Mouse (Mus musculus) lung, adult 2 months (tissue): ENCODE results near the gene Cfap77. TPM values are rescaled to one million over a fixed set of nuclear protein-coding genes. Genes with fewer than 3 reads are reported as not detected.
"Not testable (repeated sequence)": the region's sequence is repeated elsewhere in the genome, so short reads cannot be mapped to it uniquely, and the experiment has no call there.

ENCODE experiments used
- DNase-seq: peaks from one replicate; pipeline ENCODE4 v3.0.0; 2022
- H3K4me1 ChIP-seq: fragments of 200-500 bp; 2 replicates; pipeline ENCODE4 v1.6.1; 2011; ENCODE audit warnings: low read length; ENCODE audit not compliant: control insufficient read depth, insufficient read depth
- H3K4me3 ChIP-seq: fragments of 200-500 bp; replicated peaks from 2 replicates; pipeline ENCODE3; 2011; ENCODE audit warnings: low read depth, mild to moderate bottlenecking, control low read depth, low read length; ENCODE audit errors: extremely low read depth
- CTCF ChIP-seq: fragments of 200-500 bp; IDR thresholded peaks from 2 replicates; pipeline ENCODE4 v1.5.1; 2011; ENCODE audit warnings: mild to moderate bottlenecking, low read length, control low read depth; ENCODE audit not compliant: insufficient read depth
- POLR2A ChIP-seq: fragments of 200-500 bp; IDR thresholded peaks from 2 replicates; pipeline ENCODE4 v1.6.1; 2011; ENCODE audit warnings: low read depth, mild to moderate bottlenecking, control low read depth, low read length, borderline replicate concordance; ENCODE audit errors: extremely low read depth
- WGBS: fragments of 180-500 bp; shearing (Covaris S2); methylation state at CpG from one replicate; pipeline ENCODE4 v1.1.7; 2018; 5-methylcytosine and 5-hydroxymethylcytosine counted together
- polyA plus RNA-seq: library from polyadenylated mRNA; depleted of rRNA; stranded (reverse); fragments of >200 nt; gene quantifications from 2 replicates; pipeline ENCODE4 v1.2.3, GENCODE M21; 2012; rRNA removed

The Cfap77 gene
- polyA plus RNA-seq = 4.0 and 4.6 TPM in 2 replicates

- Histone ChIP-seq H3K4me3 (peak within 1 kb of the TSS; percentile 91), H3K4me1 (peaks cover 13% of the 10 kb centered on the region)
- no peak for TF ChIP-seq POLR2A
- no peak for TF ChIP-seq CTCF
- peak; percentile 69 for DNase-seq
- under 1% methylated on average over 25 of the region's 25 CpGs for WGBS
Observed at GRCm38 (mm10) chr2:29054991-29055390, at the start of gene Cfap77. Gene Cfap77, minus strand, starts transcription at chr2:29055066.

DNA sequence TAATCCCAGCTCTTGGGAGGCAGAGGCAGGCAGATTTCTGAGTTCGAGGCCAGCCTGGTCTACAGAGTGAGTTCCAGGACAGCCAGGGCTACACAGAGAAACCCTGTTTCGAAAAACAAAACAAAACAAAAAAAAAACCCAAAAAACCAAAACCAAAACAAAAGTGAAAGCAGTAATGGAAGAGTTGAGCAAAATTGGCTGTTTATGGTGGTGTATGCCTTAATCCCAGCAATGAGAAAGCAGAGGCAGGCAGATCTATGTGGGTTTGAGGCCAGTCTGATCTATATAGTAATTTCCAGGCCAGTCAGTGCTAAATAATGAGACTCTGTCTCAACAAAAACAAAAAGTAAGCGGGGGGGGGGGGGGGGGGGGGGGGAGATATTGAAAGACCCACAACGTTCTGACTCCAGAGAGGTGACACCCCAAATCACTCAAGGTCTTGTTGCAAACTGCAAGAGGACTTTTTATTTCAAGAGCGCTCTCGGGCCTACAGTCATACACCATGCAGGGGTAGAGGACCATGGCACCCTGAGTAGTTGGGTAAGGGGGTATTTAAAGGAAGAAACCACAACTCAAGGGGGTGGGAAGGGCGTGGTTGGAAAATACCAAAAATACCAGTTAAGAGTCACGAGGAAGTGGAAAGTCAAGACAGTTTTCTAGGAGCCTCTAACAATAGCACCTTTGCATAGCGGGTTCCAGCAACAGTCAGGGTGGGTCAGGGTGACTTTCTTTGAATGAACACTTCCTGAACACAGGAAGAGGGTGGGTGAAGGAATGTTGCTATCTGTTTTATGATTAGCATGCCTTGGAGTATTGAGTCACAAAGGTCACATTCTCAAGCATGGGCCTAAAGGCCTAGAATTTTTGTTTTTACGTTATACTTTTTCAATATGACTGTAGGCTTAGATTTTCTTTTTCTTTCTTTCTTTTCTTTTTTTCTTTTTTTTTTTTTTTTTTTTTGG, 47.8 kb upstream of the Cfap77 start:
- not testable (repeated sequence) for H3K4me3 ChIP-seq, DNase-seq, H3K4me1 ChIP-seq
- WGBS = 60% methylated on average over 10 of the region's 10 CpGs

GRCm38 (mm10) chr2:29100822-29101534, 46.1 kb upstream of the Cfap77 start:
- peak; percentile 17 for DNase-seq
- Histone ChIP-seq H3K4me3 (peak overlapping the region; percentile 36), H3K4me1 (no peaks in the 10 kb centered on the region)
- 30% methylated on average over 7 of the region's 7 CpGs for WGBS
- TF ChIP-seq CTCF (no peak), POLR2A (no peak)

- no peak for TF ChIP-seq POLR2A
- no peak for TF ChIP-seq CTCF
- Histone ChIP-seq H3K4me1 (no peaks in the 10 kb centered on the region), H3K4me3 (no peak overlapping the region)
- no peak for DNase-seq
- WGBS = 91% methylated on average over 14 of the region's 14 CpGs
Observed at GRCm38 (mm10) chr2:29099646-29100045, 44.8 kb upstream of the Cfap77 start.

DNA sequence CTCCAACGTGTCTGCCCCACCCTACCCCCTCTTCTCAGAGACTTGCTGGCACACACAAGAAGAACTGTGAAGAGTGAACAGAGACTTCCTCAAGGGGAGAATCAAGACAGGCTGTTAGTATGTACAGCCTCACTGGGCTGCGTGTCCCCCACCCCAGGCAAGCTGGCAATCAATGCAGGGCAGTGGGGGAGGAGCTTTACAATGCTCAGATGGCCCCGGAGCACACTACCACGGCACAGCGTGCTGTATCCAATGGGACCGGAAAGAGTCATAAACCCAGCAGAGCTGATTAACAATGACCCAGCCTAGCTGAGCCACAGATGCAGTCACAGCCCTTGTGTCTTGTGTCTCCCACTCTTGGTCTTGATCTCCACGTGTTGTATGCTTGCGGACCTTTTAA, 43.9 kb upstream of the Cfap77 start:
- no peak for TF ChIP-seq POLR2A
- no peak for TF ChIP-seq CTCF
- no peak for DNase-seq
- H3K4me3 ChIP-seq = no peak overlapping the region
- no peaks in the 10 kb centered on the region for H3K4me1 ChIP-seq
- 84% methylated on average over 8 of the region's 8 CpGs for WGBS

DNA sequence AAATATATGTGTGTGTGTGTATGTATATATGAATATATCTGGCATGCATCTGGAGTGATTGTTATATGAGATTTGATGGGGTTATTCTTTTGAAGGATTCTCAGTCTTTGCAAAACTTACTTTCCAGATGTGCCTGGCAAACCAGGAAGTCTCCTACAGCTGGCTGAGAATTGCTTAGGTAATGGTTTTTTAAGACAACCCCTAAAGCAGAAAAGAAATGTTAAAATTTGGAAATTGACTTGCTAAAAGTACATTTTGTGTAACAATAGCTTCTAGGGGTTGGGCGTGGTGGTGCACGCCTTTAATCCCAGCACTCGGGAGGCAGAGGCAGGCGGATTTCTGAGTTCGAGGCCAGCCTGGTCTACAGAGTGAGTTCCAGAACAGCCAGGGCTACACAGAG, 43.1 kb upstream of the Cfap77 start:
- 92% methylated on average over 5 of the region's 5 CpGs for WGBS
- not testable (repeated sequence) for H3K4me3 ChIP-seq, H3K4me1 ChIP-seq, DNase-seq

DNA sequence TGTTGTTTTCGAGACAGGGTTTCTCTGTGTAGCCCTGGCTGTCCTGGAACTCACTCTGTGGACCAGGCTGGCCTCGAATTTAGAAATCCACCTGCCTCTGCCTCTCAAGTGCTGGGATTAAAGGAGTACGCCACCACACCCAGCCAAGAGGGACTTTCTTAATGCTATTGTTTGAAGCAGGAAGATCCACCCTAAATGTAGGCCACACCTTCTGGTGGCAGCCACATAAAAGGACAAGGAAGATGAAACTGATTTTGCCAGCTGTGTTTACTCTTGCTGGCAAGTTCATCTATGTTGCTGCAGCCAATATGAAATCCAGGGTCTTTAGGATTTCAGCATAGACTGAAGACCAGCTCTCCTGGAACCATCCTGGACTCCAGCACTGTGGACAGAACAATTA, 42.6 kb upstream of the Cfap77 start:
- 60% methylated on average over 3 of the region's 3 CpGs for WGBS
- no peaks in the 10 kb centered on the region for H3K4me1 ChIP-seq
- no peak overlapping the region for H3K4me3 ChIP-seq
- no peak for DNase-seq
- TF ChIP-seq CTCF (no peak), POLR2A (no peak)

GRCm38 (mm10) chr2:29096751-29097150, 41.9 kb upstream of the Cfap77 start:
- Histone ChIP-seq H3K4me1 (no peaks in the 10 kb centered on the region), H3K4me3 (no peak overlapping the region)
- 71% methylated on average over 4 of the region's 4 CpGs for WGBS
- no peak for DNase-seq
- TF ChIP-seq CTCF (no peak), POLR2A (no peak)

GRCm38 (mm10) chr2:29095674-29096073, 40.8 kb upstream of the Cfap77 start:
- WGBS = 79% methylated on average over 8 of the region's 8 CpGs
- no peak for DNase-seq
- no peak for TF ChIP-seq POLR2A
- no peak for TF ChIP-seq CTCF
- Histone ChIP-seq H3K4me3 (no peak overlapping the region), H3K4me1 (no peaks in the 10 kb centered on the region)

DNA sequence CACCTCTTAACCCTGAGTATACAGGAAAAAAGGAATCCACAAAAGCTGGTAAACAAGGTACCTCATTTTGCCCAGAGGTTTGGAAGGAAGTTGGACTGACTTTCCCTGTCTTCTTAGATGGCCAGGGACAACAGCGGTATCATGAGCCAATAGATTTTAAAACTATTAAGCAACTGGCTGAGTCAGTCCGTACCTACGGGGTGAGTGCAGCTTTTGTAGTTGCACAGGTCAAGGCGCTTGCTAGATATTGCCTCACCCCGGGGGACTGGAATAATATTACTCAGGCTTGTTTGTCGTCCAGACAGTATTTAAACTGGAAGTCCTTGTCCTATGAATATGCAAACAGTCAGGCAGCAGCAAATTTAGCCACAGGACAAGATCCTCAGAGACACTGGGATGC, 34.4 kb upstream of the Cfap77 start:
- 70% methylated on average over 6 of the region's 6 CpGs for WGBS
- not testable (repeated sequence) for H3K4me3 ChIP-seq, DNase-seq, H3K4me1 ChIP-seq
